Mouse (Mus musculus): ENCODE results near the gene Klra17. TPM values are rescaled to one million over a fixed set of nuclear protein-coding genes. Genes with fewer than 3 reads are reported as not detected.
"Not testable (repeated sequence)": the region's sequence is repeated elsewhere in the genome, so short reads cannot be mapped to it uniquely, and the experiment has no call there.

Klra17 gene
- polyA plus RNA-seq (2016; fragmentation: Nextera tagmentation; extraction: Ambion mirVana), result not detected in 2 replicates

- H3K27ac ChIP-seq, result no peak within 1 kb of the TSS
- no peaks in the 10 kb centered on the region for H3K27me3 ChIP-seq (ENCODE audit: low read depth, poor library complexity, severe bottlenecking)
- H3K4me1 ChIP-seq, result no peaks in the 10 kb centered on the region
- no peak within 1 kb of the TSS for H3K4me3 ChIP-seq
- no peaks in the 10 kb centered on the region for H3K36me3 ChIP-seq
- H3K9me3 ChIP-seq (replicated peaks), result no peaks in the 10 kb centered on the region
- DNase-seq (ENCODE audit: low spot score), result no peak
- WGBS, result 47% methylated on average over 1 of the region's 1 CpGs
Observed at GRCm38 (mm10) chr6:129876549-129876948, at the start of gene Klra17. TSS of gene Klra17 (minus strand) at chr6:129876672.

- DNase-seq (ENCODE audit: low spot score); H3K27ac ChIP-seq; H3K27me3 ChIP-seq (ENCODE audit: low read depth, poor library complexity, severe bottlenecking); H3K4me1 ChIP-seq; H3K9me3 ChIP-seq (replicated peaks); H3K4me3 ChIP-seq; H3K36me3 ChIP-seq: not testable (repeated sequence)
Observed at GRCm38 (mm10) chr6:129917476-129917946, 41.0 kb upstream of the Klra17 start, which contains the start of gene Klra5. TSS of gene Klra5 (minus strand) at chr6:129917650.

GRCm38 (mm10) chr6:129916996-129917395 is 40.5 kb upstream of the Klra17 start:
- 88% methylated on average over 1 of the region's 1 CpGs for WGBS
- DNase-seq (ENCODE audit: low spot score), result no peak
- H3K4me1 ChIP-seq, result no peaks in the 10 kb centered on the region
- no peaks in the 10 kb centered on the region for H3K27me3 ChIP-seq (ENCODE audit: low read depth, poor library complexity, severe bottlenecking)
- H3K4me3 ChIP-seq, result no peak overlapping the region
- no peaks in the 10 kb centered on the region for H3K9me3 ChIP-seq (replicated peaks)
- no peaks in the 10 kb centered on the region for H3K36me3 ChIP-seq
- H3K27ac ChIP-seq, result no peak overlapping the region

GRCm38 (mm10) chr6:129882525-129882924 is 6.1 kb upstream of the Klra17 start:
- H3K27me3 ChIP-seq (ENCODE audit: low read depth, poor library complexity, severe bottlenecking), result no peaks in the 10 kb centered on the region
- H3K27ac ChIP-seq, result no peak overlapping the region
- DNase-seq (ENCODE audit: low spot score), result no peak
- no peaks in the 10 kb centered on the region for H3K4me1 ChIP-seq
- H3K36me3 ChIP-seq, result no peaks in the 10 kb centered on the region
- no peak overlapping the region for H3K4me3 ChIP-seq
- 92% methylated on average over 2 of the region's 2 CpGs for WGBS
- no peaks in the 10 kb centered on the region for H3K9me3 ChIP-seq (replicated peaks)

GRCm38 (mm10) chr6:129862349-129862748 is 14.1 kb downstream of the Klra17 start, which contains the start of gene Gm17631:
TSS of gene Gm17631 (plus strand) at chr6:129862649.
- not testable (repeated sequence) for H3K27ac ChIP-seq; H3K9me3 ChIP-seq (replicated peaks); H3K27me3 ChIP-seq (ENCODE audit: low read depth, poor library complexity, severe bottlenecking); H3K4me1 ChIP-seq; DNase-seq (ENCODE audit: low spot score); H3K4me3 ChIP-seq; H3K36me3 ChIP-seq
- WGBS, result no CpG with 5 or more reads among the region's 3 CpGs

GRCm38 (mm10) chr6:129825559-129825958 is 50.9 kb downstream of the Klra17 start:
- H3K36me3 ChIP-seq, result no peaks in the 10 kb centered on the region
- 91% methylated on average over 1 of the region's 1 CpGs for WGBS

GRCm38 (mm10) chr6:129824004-129824403 is 52.5 kb downstream of the Klra17 start:
- 98% methylated on average over 1 of the region's 1 CpGs for WGBS
- Histone ChIP-seq H3K9me3 (replicated peaks) (peaks cover 2% of the 10 kb centered on the region; the same call in 1 of the 2 replicates), H3K27me3 (ENCODE audit: low read depth, poor library complexity, severe bottlenecking) (no peaks in the 10 kb centered on the region), H3K36me3 (no peaks in the 10 kb centered on the region), H3K4me3 (no peak overlapping the region), H3K27ac (no peak overlapping the region), H3K4me1 (no peaks in the 10 kb centered on the region)
- DNase-seq (ENCODE audit: low spot score), result no peak

More at GRCm38 (mm10) chr6:129825559-129825958, 50.9 kb downstream of the Klra17 start:
- H3K4me3 ChIP-seq, result no peak overlapping the region
- H3K4me1 ChIP-seq, result no peaks in the 10 kb centered on the region
- H3K27me3 ChIP-seq (ENCODE audit: low read depth, poor library complexity, severe bottlenecking), result no peaks in the 10 kb centered on the region
- no peak for DNase-seq (ENCODE audit: low spot score)
- no peaks in the 10 kb centered on the region; the same call in 1 of the 2 replicates for H3K9me3 ChIP-seq (replicated peaks)
- no peak overlapping the region for H3K27ac ChIP-seq

- Histone ChIP-seq H3K4me1 (no peaks in the 10 kb centered on the region), H3K36me3 (no peaks in the 10 kb centered on the region), H3K9me3 (replicated peaks) (0 out of 2 replicates have a peak, but pooled peaks cover 2% of the 10 kb centered on the region), H3K27ac (no peak overlapping the region), H3K27me3 (ENCODE audit: low read depth, poor library complexity, severe bottlenecking) (no peaks in the 10 kb centered on the region), H3K4me3 (no peak overlapping the region)
- no peak for DNase-seq (ENCODE audit: low spot score)
- 64% methylated on average over 3 of the region's 3 CpGs for WGBS
Observed at GRCm38 (mm10) chr6:129817731-129818130, 58.7 kb downstream of the Klra17 start.

GRCm38 (mm10) chr6:129784170-129784569 is 92.3 kb downstream of the Klra17 start, which contains the start of gene Gm156:
TSS of gene Gm156 (minus strand) at chr6:129784270.
- WGBS, result 93% methylated on average over 3 of the region's 3 CpGs

More at GRCm38 (mm10) chr6:129784170-129784569, 92.3 kb downstream of the Klra17 start, which contains the start of gene Gm156:
- not testable (repeated sequence) for H3K36me3 ChIP-seq; H3K27me3 ChIP-seq (ENCODE audit: low read depth, poor library complexity, severe bottlenecking); H3K27ac ChIP-seq; DNase-seq (ENCODE audit: low spot score); H3K9me3 ChIP-seq (replicated peaks); H3K4me1 ChIP-seq; H3K4me3 ChIP-seq

Other genes with a start within 250 kb of the Klra17 start
- not detected in 2 replicates for gene Klrc3, start 233.3 kb downstream of the Klra17 start, polyA plus RNA-seq (2016; fragmentation: Nextera tagmentation; extraction: Ambion mirVana)
- not detected in 2 replicates for gene Klrc2, start 216.0 kb downstream of the Klra17 start, polyA plus RNA-seq (2016; fragmentation: Nextera tagmentation; extraction: Ambion mirVana)
- not detected in 2 replicates for gene Klrc1, start 197.7 kb downstream of the Klra17 start, polyA plus RNA-seq (2016; fragmentation: Nextera tagmentation; extraction: Ambion mirVana)
- not detected in 2 replicates for gene Klri1, start 159.5 kb downstream of the Klra17 start, polyA plus RNA-seq (2016; fragmentation: Nextera tagmentation; extraction: Ambion mirVana)
- gene Klri2, start 136.2 kb downstream of the Klra17 start, polyA plus RNA-seq (2016; fragmentation: Nextera tagmentation; extraction: Ambion mirVana), result not detected in 2 replicates
- not detected in 2 replicates for gene Gm156, start 92.4 kb downstream of the Klra17 start, polyA plus RNA-seq (2016; fragmentation: Nextera tagmentation; extraction: Ambion mirVana)
- gene Gm17631, start 14.0 kb downstream of the Klra17 start, polyA plus RNA-seq (2016; fragmentation: Nextera tagmentation; extraction: Ambion mirVana), result not detected in 2 replicates
- not detected in 2 replicates for gene Klra5, start 41.0 kb upstream of the Klra17 start, polyA plus RNA-seq (2016; fragmentation: Nextera tagmentation; extraction: Ambion mirVana)
- not detected in 2 replicates for gene Klra6, start 150.3 kb upstream of the Klra17 start, polyA plus RNA-seq (2016; fragmentation: Nextera tagmentation; extraction: Ambion mirVana)
- not detected in 2 replicates for gene Klra4, start 190.6 kb upstream of the Klra17 start, polyA plus RNA-seq (2016; fragmentation: Nextera tagmentation; extraction: Ambion mirVana)